Mouse (Mus musculus): Measurements from ENCODE around the gene Edn1.

The Edn1 gene

DNA sequence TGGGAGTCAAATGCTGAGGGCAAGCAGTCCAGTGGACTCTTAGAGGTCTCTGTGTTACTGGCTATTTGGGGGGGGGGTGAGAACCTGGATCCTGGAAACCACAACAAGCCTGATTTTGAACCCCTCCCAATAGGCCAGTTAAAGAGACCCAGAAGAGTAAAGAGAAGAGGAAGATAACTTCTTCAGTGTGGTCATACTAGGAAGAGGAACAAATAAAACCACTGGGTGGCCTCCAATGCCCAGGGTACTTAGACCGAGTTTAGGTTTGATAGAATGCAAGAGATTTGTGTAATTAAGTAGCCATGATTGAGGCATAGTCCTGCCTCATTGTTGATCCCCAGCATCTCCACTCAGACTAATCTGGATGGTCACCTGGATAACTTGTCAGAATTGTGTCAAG is 14.4 kb downstream of the Edn1 start:
- DNase-seq (ENCODE audit: low read depth, low spot score): no peak

DNA sequence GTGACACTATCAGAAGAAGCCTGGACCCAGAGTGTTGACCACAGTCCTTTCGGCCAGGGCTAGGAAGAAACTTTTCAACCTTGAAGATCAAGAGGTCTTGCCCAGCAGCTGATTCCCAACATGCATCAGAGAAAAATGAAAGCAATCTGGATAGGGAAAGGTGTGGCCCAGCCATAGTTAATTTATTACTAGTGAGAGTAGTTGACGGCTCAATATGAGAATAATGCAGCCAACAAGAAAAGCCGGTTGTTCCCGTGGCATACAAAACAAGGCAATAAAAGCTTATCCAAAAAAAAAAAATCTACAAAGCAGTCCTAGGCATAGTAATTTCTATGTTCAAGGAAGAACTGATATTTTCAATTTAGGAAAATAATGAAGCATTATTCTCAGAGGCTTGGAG is 16.5 kb downstream of the Edn1 start:
- no peak for DNase-seq (ENCODE audit: low read depth, low spot score)

DNA sequence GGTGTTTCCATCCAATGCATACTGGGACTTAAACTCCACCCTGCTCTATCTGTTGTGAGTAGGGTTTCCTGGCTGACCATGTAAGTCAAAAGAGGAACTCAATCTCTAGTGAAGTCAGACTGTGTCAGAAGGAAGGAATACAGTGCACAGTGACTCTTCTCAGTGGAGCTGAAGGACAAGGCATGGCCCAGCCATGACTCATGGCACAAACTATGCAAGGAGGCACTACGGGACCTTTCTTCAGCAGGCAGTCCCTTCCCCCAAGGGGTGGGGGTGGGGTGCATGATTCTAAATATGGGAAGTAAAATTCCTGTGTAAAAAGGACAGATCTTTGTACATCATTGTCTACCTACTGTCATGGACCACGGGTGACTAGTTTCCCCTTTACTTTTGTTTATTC is 27.3 kb downstream of the Edn1 start:
- DNase-seq (ENCODE audit: low read depth, low spot score): no peak

DNA sequence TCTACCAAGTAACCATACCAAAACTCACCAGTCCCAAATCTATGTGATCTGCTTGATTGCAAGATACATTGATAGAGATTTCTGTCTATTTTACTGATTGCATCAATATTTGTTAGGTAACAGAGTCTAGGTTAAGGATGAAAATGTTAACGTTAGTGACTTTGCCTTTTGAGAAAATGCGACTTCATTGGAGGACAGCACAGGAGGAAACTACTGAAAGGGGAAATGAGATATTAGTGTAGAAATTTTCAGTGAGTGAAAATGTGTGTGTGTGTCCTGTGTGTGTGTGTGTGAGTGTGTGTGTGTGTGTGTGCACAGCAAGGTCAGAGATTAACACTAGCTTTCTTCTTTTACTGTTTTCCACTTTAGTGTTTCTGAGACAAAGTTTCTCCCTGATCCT is 29.8 kb downstream of the Edn1 start:
- no peak for DNase-seq (ENCODE audit: low read depth, low spot score)

DNA sequence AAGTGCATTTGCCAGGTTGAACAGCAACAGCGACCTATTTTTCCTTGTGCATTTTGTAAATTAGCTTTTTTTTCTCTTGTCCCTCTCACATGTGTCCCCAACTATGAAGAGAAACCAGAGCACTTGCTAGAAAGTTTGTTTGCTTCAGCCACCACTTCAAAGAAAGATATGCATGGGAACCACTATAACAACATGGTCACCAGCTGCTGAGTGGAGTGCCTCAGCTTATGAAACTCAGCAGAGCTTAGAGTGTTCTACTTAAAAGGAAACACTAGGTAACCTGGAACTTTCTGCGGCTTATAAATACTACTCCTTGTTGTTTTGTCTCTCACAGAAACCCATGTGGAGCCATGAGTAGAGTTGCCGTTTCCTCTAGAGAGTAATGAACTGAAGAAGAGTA is 33.7 kb downstream of the Edn1 start:
- no peak for DNase-seq (ENCODE audit: low read depth, low spot score)

DNA sequence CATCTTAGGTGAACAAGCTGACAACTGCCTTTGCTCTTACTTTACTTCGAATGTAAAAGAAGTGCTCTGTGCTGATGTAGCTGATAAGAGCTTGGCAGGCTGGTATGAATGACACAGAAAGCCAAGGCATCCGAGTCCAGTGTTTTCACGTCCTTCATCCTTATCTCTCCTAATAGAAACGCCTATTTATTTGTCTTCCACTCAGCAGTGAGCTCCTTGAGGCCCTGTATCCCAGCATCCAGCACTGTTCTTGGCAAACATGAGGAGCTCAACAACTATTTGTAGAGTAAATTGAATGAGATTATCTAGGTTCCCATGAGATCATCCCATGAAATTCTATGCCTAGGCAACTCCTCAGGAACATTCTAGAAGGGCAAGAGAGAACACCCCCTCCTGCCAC is 35.1 kb downstream of the Edn1 start:
- DNase-seq (ENCODE audit: low read depth, low spot score): no peak

DNA sequence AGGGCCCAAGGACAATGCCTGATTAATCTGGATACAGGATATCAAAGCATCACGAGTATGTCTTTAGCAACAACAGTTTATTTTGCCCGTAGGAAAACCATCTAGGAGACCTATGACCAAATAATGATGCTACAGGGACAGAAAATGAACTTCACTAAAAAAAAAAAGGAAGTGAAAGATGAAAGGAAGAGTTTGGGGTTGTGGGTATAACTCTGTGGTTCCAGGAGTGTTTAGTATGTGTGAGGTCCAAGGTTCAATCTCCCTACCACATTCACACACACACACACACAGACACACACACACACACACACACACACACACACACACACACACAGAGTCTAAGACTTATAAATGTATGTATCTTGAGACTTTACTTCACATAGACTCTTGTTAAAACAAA is 35.8 kb downstream of the Edn1 start:
- no peak for DNase-seq (ENCODE audit: low read depth, low spot score)

DNA sequence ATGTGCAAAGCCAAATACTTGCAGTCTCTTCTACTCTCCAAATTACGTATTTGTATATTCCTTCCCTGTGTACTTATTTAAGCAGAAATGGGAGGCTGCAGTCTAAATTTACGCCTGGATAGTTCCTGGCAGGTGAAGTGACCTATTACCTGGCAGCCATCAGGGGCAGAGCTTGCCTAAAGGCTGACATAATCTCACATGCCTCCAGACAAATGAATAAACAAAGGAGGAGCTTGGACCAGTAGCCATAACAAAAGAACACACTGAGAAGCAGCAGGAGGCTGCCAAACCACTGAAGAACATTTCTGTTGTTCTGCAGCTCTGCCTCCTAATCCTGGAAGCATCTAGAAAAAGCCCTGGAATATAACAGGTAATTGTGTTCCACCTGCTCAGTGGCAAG is 38.2 kb downstream of the Edn1 start:
- DNase-seq (ENCODE audit: low read depth, low spot score): no peak

DNA sequence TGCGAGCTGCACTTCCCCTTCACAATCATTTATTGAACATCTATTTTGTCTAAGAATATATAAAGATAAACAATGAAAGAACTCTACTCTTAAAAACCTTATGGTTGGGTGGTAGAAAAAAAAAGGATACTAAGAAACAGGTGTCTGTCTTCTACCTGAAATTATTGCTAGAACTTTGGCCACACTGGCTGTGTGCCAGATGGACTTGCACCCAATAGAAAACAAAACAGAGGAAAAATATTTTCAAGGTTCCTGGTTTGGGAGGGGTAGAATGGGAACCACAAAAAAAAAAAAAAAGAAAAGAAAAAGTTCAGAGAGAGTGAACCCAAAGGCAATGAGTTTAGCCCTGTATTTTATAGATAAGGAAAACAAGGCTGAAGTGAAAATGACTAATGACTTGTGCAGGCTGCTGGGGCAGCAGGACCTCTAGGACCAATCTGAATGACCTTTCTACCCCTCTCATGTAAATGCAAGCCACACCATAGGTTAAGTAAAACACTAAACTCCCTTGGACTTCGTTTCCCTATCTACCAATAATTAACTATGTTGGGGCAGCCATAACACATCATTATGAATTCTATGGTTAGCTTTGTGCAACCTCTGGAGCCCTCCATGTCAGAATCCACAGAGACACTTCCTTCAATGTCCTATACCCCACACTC is 40.7 kb downstream of the Edn1 start:
- no peak for DNase-seq (ENCODE audit: low read depth, low spot score)

DNA sequence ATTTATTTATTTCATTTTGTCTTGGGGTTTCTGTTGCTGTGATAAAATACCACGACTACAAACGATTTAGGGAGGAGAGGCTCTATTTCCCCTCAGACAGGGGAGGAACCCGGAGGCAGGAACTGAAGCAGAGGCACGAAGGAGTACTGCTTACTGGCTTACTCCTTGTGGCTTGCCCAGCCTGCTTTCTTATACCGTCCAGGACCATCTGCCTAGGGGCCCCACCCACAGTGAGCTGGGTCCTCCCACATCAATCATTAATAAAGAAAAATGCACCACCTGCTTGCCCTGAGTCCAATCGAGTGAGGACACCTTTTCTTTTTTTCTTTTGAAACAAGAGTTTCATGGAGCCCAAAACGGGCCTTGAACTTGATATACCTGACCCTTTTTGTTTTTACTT is 44.2 kb downstream of the Edn1 start:
- no peak for DNase-seq (ENCODE audit: low read depth, low spot score)

DNA sequence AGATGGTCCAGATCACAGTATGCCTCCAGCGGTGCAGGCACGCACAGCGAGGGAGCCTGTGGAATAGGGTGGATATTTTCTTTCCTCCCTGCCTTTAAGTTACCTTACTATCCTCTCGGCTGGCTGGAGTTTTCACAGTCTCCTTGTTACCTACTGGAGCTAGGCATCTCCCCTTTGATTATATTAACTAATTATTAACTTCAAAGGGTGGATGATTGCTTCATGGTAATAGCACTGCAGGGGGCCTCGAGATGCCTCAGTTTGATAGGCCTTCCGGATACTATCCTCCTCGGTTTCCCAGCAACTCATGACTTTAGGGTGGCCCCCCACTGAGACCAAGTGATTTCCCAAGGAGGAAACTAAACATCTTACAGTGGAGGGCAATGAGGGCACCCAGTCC is 45.1 kb downstream of the Edn1 start:
- DNase-seq (ENCODE audit: low read depth, low spot score): no peak

DNA sequence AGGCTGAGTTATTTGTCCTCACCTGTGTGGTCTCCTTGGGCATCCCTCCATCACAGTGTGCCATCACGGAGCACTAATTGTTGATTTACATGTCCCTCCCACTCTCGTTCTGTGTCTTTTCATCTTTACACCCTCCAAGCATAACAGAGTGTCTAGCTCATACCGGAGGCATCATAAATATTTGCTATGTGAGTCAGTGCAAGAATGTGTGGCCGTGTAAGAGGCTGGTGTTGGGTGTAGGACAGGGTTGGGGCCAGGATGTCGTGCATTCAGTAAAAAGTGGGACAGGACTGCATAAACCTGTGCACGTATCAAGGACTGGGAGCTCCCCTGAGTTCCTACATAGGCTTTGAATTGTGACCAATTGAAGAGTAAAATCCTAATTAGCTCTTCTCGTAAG is 50.4 kb downstream of the Edn1 start:
- DNase-seq (ENCODE audit: low read depth, low spot score): no peak

Data from brain, embryonic 18.5 days (tissue).